Mouse (Mus musculus) embryonic facial prominence, embryonic 12.5 days (tissue): Measurements from ENCODE around the gene Nup107. TPM values are rescaled to one million over a fixed set of nuclear protein-coding genes. Genes with fewer than 3 reads are reported as not detected.
A peak's percentile ranks its signal among the peaks of the same experiment; 100 is the strongest.

Experiments used
- ATAC-seq: fragments of 200-750 bp; cut with Nextera tagmentation; 2 replicates; pipeline ENCODE4 v1.8.0; 2017; ENCODE audit not compliant: insufficient number of reproducible peaks, insufficient read depth, low FRiP score, low TSS enrichment
- H3K27ac ChIP-seq: fragments of 300-500 bp; sonication (generic); 2 replicates; pipeline ENCODE4 v1.5.1; 2016; ENCODE audit warnings: mild to moderate bottlenecking
- H3K27me3 ChIP-seq: fragments of 300-500 bp; sonication (generic); 2 replicates; pipeline ENCODE4 v1.6.1; 2016; ENCODE audit warnings: mild to moderate bottlenecking, moderate library complexity
- H3K36me3 ChIP-seq: fragments of 300-500 bp; sonication (generic); 2 replicates; pipeline ENCODE4 v1.6.1; 2016; ENCODE audit warnings: mild to moderate bottlenecking
- H3K4me1 ChIP-seq: fragments of 300-500 bp; sonication (generic); 2 replicates; pipeline ENCODE4 v1.6.1; 2016
- H3K4me2 ChIP-seq: fragments of 300-500 bp; sonication (generic); replicated peaks from 2 replicates; pipeline ENCODE4 v1.6.1; 2016; ENCODE audit warnings: mild to moderate bottlenecking, moderate library complexity
- H3K4me3 ChIP-seq: fragments of 300-500 bp; sonication (generic); 2 replicates; pipeline ENCODE4 v1.5.1; 2016; ENCODE audit warnings: mild to moderate bottlenecking
- H3K9ac ChIP-seq: fragments of 300-500 bp; sonication (generic); 2 replicates; pipeline ENCODE4 v1.6.1; 2016; ENCODE audit warnings: mild to moderate bottlenecking, moderate library complexity
- H3K9me3 ChIP-seq: fragments of 300-500 bp; sonication (generic); 2 replicates; pipeline ENCODE4 v1.6.1; 2016; ENCODE audit warnings: mild to moderate bottlenecking, moderate library complexity
- WGBS: fragments of 180-500 bp; shearing (Covaris S2); methylation state at CpG from one replicate; pipeline ENCODE4 v1.1.7; 2016; 5-methylcytosine and 5-hydroxymethylcytosine counted together
- polyA plus RNA-seq: library from polyadenylated mRNA; unstranded; fragments of >200 nt; fragmentation: Nextera tagmentation; extraction: Ambion mirVana; gene quantifications from 2 replicates; pipeline ENCODE4 v1.2.1, GENCODE M21; 2016

The Nup107 gene
- 77.8 and 85.3 TPM in 2 replicates for polyA plus RNA-seq

DNA sequence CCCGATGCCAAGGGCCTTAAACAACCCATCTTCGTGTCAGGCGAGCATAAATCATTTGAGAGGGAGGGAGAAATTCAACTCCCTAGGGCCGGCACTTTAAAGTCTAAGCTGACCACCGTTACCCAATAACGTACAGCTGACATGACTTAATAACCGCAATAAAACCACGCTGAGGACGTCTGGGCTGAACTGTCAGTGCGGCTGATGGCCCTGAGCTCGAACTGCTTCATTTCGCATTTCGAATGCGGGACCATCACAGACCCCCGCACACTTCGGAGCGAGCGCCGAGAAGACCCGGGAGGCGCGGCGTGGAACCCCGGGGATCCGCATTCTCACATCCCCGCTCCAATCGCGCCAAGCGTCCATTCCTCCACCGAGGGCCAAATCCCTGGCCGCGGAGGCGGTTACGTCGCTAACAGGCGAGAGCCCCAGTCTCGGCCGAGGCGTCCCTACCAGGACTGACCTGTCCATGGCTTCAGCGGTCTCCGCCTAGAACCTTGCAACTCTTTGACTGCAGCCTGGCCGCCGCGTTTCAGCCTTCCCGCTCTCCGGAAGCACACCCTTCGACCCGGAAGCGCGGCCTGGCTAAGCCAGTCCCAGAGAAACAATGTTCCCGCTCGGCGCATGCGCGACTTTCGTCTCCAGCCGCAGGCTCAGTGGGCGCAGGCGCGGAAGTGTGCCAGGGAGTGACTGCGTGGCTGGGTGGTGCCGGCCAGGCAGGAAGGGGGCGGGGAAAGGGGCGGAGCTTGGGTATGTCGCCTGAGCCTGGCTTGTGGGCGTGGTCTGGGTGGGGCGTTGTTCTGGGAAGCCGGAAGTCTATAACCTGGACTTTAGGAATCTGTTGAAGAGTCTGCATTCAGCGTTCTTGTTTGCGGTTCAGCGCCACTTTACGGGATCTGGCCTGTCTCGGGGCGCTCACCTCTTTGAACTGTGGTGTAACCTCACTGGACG, at the start of gene Nup107:
TSS of gene Nup107 (minus strand) at position 565 of the 951 bp plus-strand sequence.
- peak within 1 kb of the TSS; percentile 73 for H3K4me3 ChIP-seq

DNA sequence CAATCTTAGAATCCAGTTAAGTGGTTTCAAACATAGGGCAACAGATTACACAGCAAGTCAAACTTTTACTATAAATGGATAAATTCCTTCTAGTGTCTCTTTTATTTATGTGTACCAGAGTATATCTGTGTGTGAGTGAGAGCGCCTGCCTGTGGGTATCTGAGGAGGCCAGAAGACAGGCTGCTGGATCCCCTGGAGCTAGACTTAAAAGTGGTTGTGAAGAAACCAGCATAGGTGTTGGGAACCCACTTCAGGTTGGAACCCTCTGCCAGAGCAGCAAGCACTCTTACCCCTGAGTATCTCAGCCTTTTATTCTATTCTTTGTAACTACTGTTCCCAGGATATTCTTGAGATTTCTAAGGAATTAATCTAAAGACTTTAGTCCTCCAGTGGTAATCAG, 49.3 kb upstream of the Nup107 start:
- Histone ChIP-seq H3K27ac (no peak overlapping the region), H3K4me1 (peaks cover 12% of the 10 kb centered on the region), H3K4me3 (no peak overlapping the region), H3K36me3 (no peaks in the 10 kb centered on the region), H3K9ac (no peak overlapping the region), H3K27me3 (no peaks in the 10 kb centered on the region), H3K9me3 (no peaks in the 10 kb centered on the region), H3K4me2 (no peak overlapping the region)
- WGBS, result 89% methylated on average over 1 of the region's 1 CpGs
- ATAC-seq, result no peak

More for the DNA sequence above, at the start of gene Nup107:
- Histone ChIP-seq H3K4me2 (peak within 1 kb of the TSS; percentile 65), H3K4me1 (peaks cover 10% of the 10 kb centered on the region), H3K9ac (peak within 1 kb of the TSS; percentile 67), H3K27me3 (no peaks in the 10 kb centered on the region), H3K9me3 (no peaks in the 10 kb centered on the region), H3K36me3 (peaks cover 6% of the 10 kb centered on the region), H3K27ac (peak within 1 kb of the TSS; percentile 65; the same call in 1 of the 2 replicates)
- WGBS, result under 1% methylated on average over 75 of the region's 75 CpGs
- peak; percentile 99 for ATAC-seq

DNA sequence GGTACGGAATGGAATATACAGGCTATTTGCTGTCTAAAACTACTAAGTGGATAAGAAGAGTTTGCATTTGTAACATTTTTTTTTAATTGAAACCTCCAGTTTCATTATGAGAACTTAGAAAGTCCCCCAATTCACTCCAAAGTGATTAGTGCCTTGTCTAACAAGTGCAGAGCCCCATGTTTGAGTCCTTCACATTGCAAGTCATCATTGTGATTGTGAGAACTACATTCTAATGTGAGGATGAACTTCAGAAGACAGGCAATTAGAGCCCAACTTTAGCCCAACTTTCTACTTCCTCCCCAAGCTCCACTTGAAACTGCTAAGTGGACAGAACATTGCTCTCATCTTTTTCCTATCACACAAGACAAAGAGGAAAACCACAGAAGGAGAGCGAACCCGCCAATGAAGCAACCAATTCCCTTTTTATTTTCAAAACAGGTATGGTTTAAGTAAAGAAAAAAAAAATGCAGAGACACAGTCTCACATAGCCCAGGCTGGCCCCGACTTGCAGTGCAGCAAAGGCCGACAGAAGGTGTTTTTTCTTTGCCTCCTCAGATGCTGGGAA, 48.0 kb upstream of the Nup107 start:
- WGBS, result 90% methylated on average over 5 of the region's 5 CpGs
- H3K9ac ChIP-seq, result no peak overlapping the region
- H3K9me3 ChIP-seq, result no peaks in the 10 kb centered on the region
- ATAC-seq, result no peak
- no peak overlapping the region for H3K4me3 ChIP-seq
- no peak overlapping the region for H3K27ac ChIP-seq
- H3K4me2 ChIP-seq, result no peak overlapping the region
- H3K4me1 ChIP-seq, result peaks cover 10% of the 10 kb centered on the region; the same call in 1 of the 2 replicates
- no peaks in the 10 kb centered on the region for H3K36me3 ChIP-seq
- no peaks in the 10 kb centered on the region for H3K27me3 ChIP-seq

DNA sequence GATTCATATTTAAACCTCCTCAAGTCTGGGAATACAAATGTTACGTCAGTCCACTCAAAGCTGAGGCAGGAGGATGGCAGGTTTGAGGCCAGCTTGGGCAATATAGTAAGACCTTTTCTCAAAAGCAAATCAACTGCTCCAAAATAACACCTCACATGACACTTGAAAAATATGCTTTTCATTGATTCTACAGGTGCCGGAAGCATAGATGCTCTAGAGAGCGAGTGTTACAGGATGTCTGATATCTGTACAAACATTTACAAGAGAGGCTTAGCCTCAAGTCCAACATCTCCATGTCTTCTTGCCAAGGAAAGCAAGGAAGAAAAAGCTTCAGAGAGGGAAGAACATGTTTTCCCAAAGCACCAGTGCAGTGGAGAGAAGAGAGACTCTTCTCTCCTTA, 47.2 kb upstream of the Nup107 start:
- Histone ChIP-seq H3K9me3 (no peaks in the 10 kb centered on the region), H3K4me1 (peaks cover 10% of the 10 kb centered on the region; the same call in 1 of the 2 replicates), H3K4me2 (no peak overlapping the region), H3K27me3 (no peaks in the 10 kb centered on the region), H3K27ac (no peak overlapping the region), H3K36me3 (no peaks in the 10 kb centered on the region), H3K4me3 (no peak overlapping the region), H3K9ac (no peak overlapping the region)
- WGBS, result 91% methylated on average over 3 of the region's 3 CpGs
- no peak for ATAC-seq

DNA sequence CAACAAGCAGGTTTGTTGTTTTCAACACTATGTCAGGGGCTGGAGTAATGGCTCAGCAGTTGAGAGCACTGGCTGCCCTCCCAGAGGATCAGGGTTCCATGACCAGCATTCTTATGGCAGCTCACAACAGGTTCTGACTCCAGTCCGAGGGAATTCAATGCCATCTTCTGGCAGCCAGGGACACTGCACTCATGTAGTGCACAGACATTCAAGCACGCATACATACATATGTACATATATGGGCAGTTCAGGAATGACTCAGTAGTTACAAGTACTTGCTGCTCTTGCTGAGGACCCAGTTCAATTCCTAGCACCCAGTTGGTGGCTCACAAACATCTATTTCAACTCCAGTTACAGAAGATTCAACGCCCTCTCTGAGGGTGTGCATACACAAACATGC, 46.4 kb upstream of the Nup107 start:
- H3K4me1 ChIP-seq, result peaks cover 5% of the 10 kb centered on the region; the same call in 1 of the 2 replicates
- ATAC-seq, result no peak
- H3K4me3 ChIP-seq, result no peak overlapping the region
- no peak overlapping the region for H3K4me2 ChIP-seq
- no peaks in the 10 kb centered on the region for H3K36me3 ChIP-seq
- H3K27me3 ChIP-seq, result no peaks in the 10 kb centered on the region
- no peaks in the 10 kb centered on the region for H3K9me3 ChIP-seq
- H3K27ac ChIP-seq, result no peak overlapping the region
- WGBS, result 85% methylated on average over 3 of the region's 3 CpGs
- H3K9ac ChIP-seq, result no peak overlapping the region

DNA sequence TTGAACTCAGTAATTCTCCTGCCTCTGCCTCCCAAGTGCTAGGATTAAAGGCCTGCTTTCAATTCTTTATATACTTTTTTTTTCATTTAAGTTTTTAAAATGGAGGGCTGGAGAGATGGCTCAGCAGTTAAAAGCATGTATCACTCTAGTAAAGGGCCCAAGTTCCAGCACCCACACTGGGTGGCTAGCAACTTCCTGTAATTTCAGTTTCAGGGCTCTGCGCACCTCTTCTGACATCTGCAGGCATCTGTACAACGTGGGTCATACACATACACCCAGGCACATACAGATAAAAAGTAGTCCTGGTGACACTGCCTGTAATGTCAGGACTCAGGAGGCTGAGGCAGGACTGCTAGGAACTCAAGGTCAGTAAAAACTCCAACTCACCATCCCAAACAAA, 43.8 kb upstream of the Nup107 start:
- ATAC-seq, result no peak
- Histone ChIP-seq H3K27me3 (no peaks in the 10 kb centered on the region), H3K4me3 (no peak overlapping the region), H3K4me2 (no peak overlapping the region), H3K27ac (no peak overlapping the region), H3K9me3 (no peaks in the 10 kb centered on the region), H3K4me1 (no peaks in the 10 kb centered on the region), H3K36me3 (no peaks in the 10 kb centered on the region), H3K9ac (no peak overlapping the region)
- 80% methylated on average over 2 of the region's 2 CpGs for WGBS

DNA sequence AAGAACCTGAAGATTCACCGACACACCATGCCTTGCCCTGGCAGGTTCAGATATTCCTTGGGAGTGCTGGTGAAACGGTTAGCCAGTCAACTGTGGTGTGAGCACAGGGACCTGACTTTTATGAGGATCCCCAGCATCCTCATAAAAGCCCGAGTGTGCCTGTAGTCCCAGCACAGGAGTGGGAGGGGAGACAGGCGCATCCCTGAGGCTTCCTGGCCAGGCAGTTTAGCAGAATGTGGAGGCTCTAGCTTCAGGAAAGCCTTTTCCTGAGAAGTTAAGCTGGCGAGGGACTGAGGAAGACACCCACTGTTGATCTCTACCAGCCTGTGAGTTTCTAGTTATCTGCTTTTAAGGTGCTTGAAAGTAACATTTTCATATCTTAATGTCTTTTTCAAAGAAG, 42.9 kb upstream of the Nup107 start:
- no peak overlapping the region for H3K27ac ChIP-seq
- ATAC-seq, result no peak
- H3K4me3 ChIP-seq, result no peak overlapping the region
- no peak overlapping the region for H3K9ac ChIP-seq
- H3K27me3 ChIP-seq, result no peaks in the 10 kb centered on the region
- no peaks in the 10 kb centered on the region for H3K36me3 ChIP-seq
- H3K4me2 ChIP-seq, result no peak overlapping the region
- 71% methylated on average over 5 of the region's 5 CpGs for WGBS
- H3K4me1 ChIP-seq, result no peaks in the 10 kb centered on the region
- H3K9me3 ChIP-seq, result no peaks in the 10 kb centered on the region

DNA sequence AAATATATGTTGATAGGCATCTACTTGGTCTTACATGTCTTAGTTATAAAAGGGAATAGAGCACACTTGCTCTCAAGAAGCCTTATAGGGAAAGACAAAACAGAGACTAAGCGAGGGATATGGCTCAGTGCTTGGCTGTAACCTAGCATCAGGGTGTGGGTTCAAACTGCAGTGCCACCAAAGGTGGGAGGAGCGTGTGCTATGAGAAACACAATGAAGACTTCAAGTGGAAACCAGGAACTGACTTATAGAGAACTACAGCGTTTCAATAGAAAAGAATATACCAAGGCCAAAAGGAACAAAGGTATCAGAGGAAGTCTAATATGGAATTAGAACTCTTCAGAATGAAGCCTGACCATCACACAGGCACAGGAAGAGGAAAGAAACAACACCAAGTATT, 38.3 kb upstream of the Nup107 start:
- no peaks in the 10 kb centered on the region for H3K27me3 ChIP-seq
- H3K4me3 ChIP-seq, result no peak overlapping the region
- 0 out of 2 replicates have a peak, but pooled peaks cover 5% of the 10 kb centered on the region for H3K4me1 ChIP-seq
- no peaks in the 10 kb centered on the region for H3K9me3 ChIP-seq
- 90% methylated on average over 3 of the region's 3 CpGs for WGBS
- no peak overlapping the region for H3K9ac ChIP-seq
- H3K4me2 ChIP-seq, result no peak overlapping the region
- H3K27ac ChIP-seq, result no peak overlapping the region
- H3K36me3 ChIP-seq, result no peaks in the 10 kb centered on the region
- ATAC-seq, result no peak

DNA sequence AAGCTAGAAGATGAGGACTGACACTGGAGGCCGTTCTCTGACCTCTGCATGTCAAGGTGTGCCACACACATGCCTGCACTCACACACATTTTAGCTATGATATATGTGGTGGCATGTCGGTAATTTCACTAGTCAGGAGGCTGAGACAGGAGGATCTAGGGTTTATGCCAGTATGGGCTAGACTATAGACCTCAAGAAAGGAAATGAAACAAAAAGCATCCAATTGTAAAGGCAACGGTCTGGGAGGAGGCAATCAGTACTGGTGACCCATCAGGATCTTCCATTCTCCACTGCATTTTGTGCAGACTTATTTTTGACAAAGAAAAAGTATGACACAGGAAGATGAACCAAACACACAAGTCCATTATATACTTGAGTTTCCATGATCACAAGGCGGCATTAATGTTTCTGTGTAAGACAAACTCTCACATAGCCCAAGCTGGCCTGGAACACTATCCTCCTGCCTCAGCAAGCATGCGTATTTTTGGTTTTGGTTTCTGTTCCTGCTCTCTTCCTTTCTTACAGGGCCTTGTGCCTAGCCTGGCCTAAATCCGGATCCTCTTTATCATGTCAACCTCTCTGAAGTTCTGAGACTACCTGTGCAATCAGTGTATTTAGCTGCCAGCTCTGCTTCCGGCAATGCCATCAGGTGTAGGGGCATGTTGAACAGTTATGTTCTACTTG, 37.1 kb upstream of the Nup107 start:
- H3K36me3 ChIP-seq, result no peaks in the 10 kb centered on the region
- H3K9me3 ChIP-seq, result no peaks in the 10 kb centered on the region
- H3K27me3 ChIP-seq, result no peaks in the 10 kb centered on the region
- no peak overlapping the region for H3K27ac ChIP-seq
- 91% methylated on average over 7 of the region's 7 CpGs for WGBS
- H3K4me1 ChIP-seq, result 0 out of 2 replicates have a peak, but pooled peaks cover 5% of the 10 kb centered on the region
- no peak for ATAC-seq
- no peak overlapping the region for H3K4me3 ChIP-seq
- no peak overlapping the region for H3K9ac ChIP-seq
- H3K4me2 ChIP-seq, result no peak overlapping the region

DNA sequence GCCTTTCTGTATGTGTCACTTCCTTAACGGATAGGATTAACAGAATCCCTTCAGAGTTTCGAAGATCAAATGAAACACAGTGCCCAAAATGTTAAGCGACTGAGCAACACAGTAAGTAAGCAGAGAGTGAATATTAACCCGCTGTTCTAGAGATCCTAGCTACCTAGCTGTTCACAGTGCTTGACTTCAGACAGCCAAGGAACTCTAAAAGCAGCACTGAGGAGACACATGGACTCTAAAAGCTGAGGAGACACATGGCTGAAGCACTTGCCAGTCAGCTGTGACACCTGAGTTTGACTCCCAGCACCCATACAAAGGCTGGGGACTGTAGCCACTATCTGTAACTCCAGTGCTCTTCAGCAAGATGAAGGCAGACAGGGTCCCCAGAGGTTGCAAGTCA, 36.5 kb upstream of the Nup107 start:
- Histone ChIP-seq H3K9me3 (no peaks in the 10 kb centered on the region), H3K9ac (no peak overlapping the region), H3K4me3 (no peak overlapping the region), H3K27me3 (no peaks in the 10 kb centered on the region), H3K27ac (no peak overlapping the region), H3K4me1 (0 out of 2 replicates have a peak, but pooled peaks cover 5% of the 10 kb centered on the region), H3K4me2 (no peak overlapping the region), H3K36me3 (no peaks in the 10 kb centered on the region)
- no peak for ATAC-seq
- 81% methylated on average over 4 of the region's 4 CpGs for WGBS

DNA sequence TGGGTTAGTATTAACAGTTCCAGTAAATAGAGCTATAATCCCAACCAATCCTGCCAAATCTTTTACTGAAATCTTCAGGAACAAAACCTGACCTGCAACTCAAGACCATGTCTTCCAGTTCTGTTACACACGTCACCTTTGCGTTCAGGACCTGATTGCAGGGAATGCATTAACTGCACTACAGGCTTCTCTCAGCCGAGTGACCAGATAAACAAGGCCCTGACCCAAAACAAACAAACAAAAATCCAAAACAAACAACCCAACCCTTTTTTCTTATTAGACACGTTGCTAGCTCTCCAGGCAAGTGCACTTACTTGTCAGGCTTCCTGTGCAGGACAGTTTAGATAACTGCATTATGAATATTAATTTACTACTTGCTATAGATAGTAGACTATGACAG, 36.0 kb upstream of the Nup107 start:
- Histone ChIP-seq H3K9ac (no peak overlapping the region), H3K9me3 (no peaks in the 10 kb centered on the region), H3K4me2 (no peak overlapping the region), H3K27me3 (no peaks in the 10 kb centered on the region), H3K27ac (no peak overlapping the region), H3K4me1 (0 out of 2 replicates have a peak, but pooled peaks cover 5% of the 10 kb centered on the region), H3K4me3 (no peak overlapping the region), H3K36me3 (no peaks in the 10 kb centered on the region)
- no peak for ATAC-seq
- 75% methylated on average over 4 of the region's 4 CpGs for WGBS
